Mouse (Mus musculus): ENCODE measurements at regions not wholly inside any gene's neighbourhood (a gene's known extent, or its start where the extent isn't known, plus 50 kb on each side); places are given as distances from the start of the nearest gene placed in this dataset.
A peak's percentile ranks its signal among the peaks of the same experiment; 100 is the strongest.

GRCm38 (mm10) chr12:92292460-92293340, 443.7 kb upstream of the Sel1l start:
- DNase-seq (ENCODE audit: low spot score in 2 of 2), result no peak

GRCm38 (mm10) chr12:92291490-92291889, 442.5 kb upstream of the Sel1l start:
- no peak for DNase-seq (ENCODE audit: low spot score in 2 of 2)

- no peak for DNase-seq (ENCODE audit: low spot score in 2 of 2)
Measured at GRCm38 (mm10) chr12:92285511-92285910, 436.6 kb upstream of the Sel1l start.

GRCm38 (mm10) chr12:92280470-92280869, 431.5 kb upstream of the Sel1l start:
- DNase-seq (ENCODE audit: low spot score in 2 of 2), result no peak

GRCm38 (mm10) chr12:92251962-92252361, 403.0 kb upstream of the Sel1l start:
- no peak for DNase-seq (ENCODE audit: low spot score in 2 of 2)

GRCm38 (mm10) chr12:92246790-92247451, 398.0 kb upstream of the Sel1l start:
- DNase-seq (ENCODE audit: low spot score in 2 of 2), result no peak

GRCm38 (mm10) chr12:92239956-92240699, 391.2 kb upstream of the Sel1l start:
- no peak for DNase-seq (ENCODE audit: low spot score in 2 of 2)

GRCm38 (mm10) chr12:92233650-92234408, 384.9 kb upstream of the Sel1l start:
- DNase-seq (ENCODE audit: low spot score in 2 of 2), result no peak

- no peak for DNase-seq (ENCODE audit: low spot score in 2 of 2)
Measured at GRCm38 (mm10) chr12:92228585-92228984, 379.6 kb upstream of the Sel1l start.

- no peak for DNase-seq (ENCODE audit: low spot score in 2 of 2)
Measured at GRCm38 (mm10) chr12:92203351-92203750, 354.4 kb upstream of the Sel1l start.

- DNase-seq (ENCODE audit: low spot score in 2 of 2), result no peak
Measured at GRCm38 (mm10) chr12:92200602-92201001, 351.6 kb upstream of the Sel1l start.

- no peak for DNase-seq (ENCODE audit: low spot score in 2 of 2)
Measured at GRCm38 (mm10) chr12:92198738-92199477, 350.0 kb upstream of the Sel1l start.

- no peak for DNase-seq (ENCODE audit: low spot score in 2 of 2)
Measured at GRCm38 (mm10) chr12:92193934-92194685, 345.2 kb upstream of the Sel1l start.

- DNase-seq (ENCODE audit: low spot score in 2 of 2), result no peak
Measured at GRCm38 (mm10) chr12:92193199-92193933, 344.4 kb upstream of the Sel1l start.

- no peak for DNase-seq (ENCODE audit: low spot score in 2 of 2)
Measured at GRCm38 (mm10) chr12:92189022-92189421, 340.1 kb upstream of the Sel1l start.

GRCm38 (mm10) chr12:92187133-92187482, 338.2 kb upstream of the Sel1l start:
- DNase-seq (ENCODE audit: low spot score in 2 of 2), result no peak

- DNase-seq (ENCODE audit: low spot score in 2 of 2), result no peak
Measured at GRCm38 (mm10) chr12:92186448-92187132, 337.6 kb upstream of the Sel1l start.

- no peak for DNase-seq (ENCODE audit: low spot score in 2 of 2)
Measured at GRCm38 (mm10) chr12:92179292-92179691, 330.3 kb upstream of the Sel1l start.

- peak in 1 of 2 experiments; percentile 6 for DNase-seq (ENCODE audit: low spot score in 2 of 2)
Measured at GRCm38 (mm10) chr12:92156726-92157125, 307.8 kb upstream of the Sel1l start.

Data from cerebellum, postnatal 4 days (tissue).